Mouse (Mus musculus): ENCODE data around the gene Pcp2.

- TF ChIP-seq USF1 (IDR thresholded peaks at IDR 0.05; ENCODE audit: low read depth, low read length), result no peak
- no peak for TF ChIP-seq ETS1 (conservative IDR thresholded peaks at IDR 0.05; ENCODE audit: low read depth, low read length)
- no peak for TF ChIP-seq POLR2AphosphoS2 (IDR thresholded peaks at IDR 0.05; ENCODE audit: low read depth, low read length)
- TF ChIP-seq MAX (IDR thresholded peaks at IDR 0.05; ENCODE audit: low read length), result no peak
These were observed 30.9 kb downstream of the Pcp2 start for GRCm38 (mm10) chr8:3594466-3594865.

All from CH12.LX (cell line).